Mouse (Mus musculus): ENCODE results near the gene Cd70. TPM values are rescaled to one million over a fixed set of nuclear protein-coding genes. Genes with fewer than 3 reads are reported as not detected.

Cd70 gene
- total RNA-seq, 2 experiments from 2014 or later, result not detected

DNA sequence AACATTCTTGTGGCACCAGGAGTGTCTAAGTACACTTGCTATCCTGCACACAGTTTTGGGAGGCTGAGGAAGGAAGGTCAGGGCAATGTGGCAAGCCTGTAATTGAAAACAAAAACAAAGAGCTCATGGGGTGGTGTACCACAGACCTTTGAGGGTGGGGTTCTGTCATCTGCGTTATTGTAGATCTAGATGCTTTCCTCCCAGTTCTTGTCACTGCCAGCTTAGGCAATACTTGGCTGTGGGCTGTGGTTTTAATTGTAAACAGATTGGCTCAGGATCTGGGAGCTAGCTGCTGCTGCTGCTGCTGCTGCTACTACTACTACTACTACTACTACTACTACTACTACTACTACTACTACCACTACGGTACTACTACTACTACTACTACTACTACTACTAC, 47.3 kb downstream of the Cd70 start:
- DNase-seq, result no peak
- intact Hi-C loops (cut with DNase I), result no loop called here

DNA sequence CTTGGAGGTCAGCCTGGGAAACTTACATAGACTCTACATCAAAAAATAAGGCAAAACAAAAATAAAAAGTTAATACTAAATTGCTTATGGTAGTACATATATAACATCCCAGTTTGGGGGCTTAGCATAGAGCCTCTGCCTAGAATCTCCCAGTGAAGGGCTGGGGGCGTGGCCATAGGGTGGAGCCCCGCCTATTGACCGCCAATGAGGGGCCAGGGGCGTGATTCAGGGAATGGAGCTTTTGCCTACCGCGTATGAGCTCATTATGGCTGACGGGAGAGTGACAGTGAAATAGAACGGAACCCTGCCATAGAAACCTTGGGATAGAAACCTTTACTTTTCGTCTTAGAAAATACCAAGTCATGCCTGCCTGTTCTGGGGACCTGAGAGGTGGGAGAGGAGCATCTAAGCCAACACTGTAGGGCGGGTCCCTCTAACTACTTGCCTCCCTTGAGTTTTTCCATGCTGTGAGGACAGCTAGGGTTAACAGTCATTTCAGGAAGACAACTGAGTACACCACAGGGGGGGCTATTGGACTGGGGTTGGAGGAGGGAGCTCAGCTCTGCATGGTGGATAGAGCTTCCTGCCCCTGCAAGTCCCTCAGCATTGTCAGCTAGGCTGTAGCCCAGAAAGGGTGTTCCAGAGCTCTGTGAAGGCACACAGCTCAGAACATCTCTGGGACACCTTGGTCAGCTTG, 49.8 kb downstream of the Cd70 start:
- no peak for DNase-seq
- intact Hi-C loops (cut with DNase I), result loop anchor here (5.0 kb wide), 2 partner anchors 37 to 233 kb away; no protein-coding TSS in a partner anchor

DNA sequence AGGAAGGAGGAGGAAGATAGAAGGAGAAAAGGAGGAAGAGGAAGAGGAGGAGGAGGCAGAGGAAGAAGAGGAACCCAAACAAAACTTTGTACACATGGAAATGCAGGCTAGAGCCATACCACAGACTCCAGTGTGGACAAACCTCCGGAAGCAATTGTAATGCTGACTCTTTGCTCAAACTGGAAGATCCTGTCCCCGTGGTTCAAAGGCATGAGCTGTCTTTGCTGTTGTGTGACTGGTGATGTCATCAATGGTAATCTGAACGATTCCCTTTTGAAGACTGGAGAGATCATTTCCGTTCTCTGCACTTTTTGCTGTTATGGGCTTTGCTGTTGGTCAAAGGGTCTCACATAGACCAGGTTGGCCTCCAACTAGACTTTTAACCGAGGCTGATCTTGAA, 51.3 kb downstream of the Cd70 start:
- no peak for DNase-seq
- intact Hi-C loops (cut with DNase I), result loop anchor here (5.0 kb wide), 2 partner anchors 36 to 234 kb away; no protein-coding TSS in a partner anchor

DNA sequence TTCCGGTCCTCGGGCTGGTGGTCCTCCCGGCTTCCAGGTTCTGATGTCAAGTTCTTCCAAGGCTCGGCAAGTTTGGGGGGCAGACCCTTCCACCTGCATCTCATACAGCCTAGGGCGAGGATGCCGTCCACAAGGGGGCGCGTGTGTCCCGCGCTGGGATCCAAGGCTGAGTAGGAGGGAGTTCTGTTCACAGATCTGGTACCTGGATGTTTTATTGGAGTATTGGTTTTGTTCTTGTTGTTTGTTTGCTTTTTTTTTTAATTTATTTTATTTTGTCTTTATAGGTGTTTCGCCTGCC, 53.0 kb downstream of the Cd70 start:
- intact Hi-C loops (cut with DNase I), result loop anchor here (1.0 to 5.0 kb wide), 3 partner anchors 34 to 236 kb away; no protein-coding TSS in a partner anchor
- DNase-seq, result peak; percentile 90 to 92

Other genes with a start within 250 kb of the Cd70 start
- gene Mllt1, start 214.4 kb downstream of the Cd70 start, total RNA-seq (2021), result 10 to 100 TPM; 22.0 to 22.7 TPM
- not detected for gene Acer1, start 167.7 kb downstream of the Cd70 start, total RNA-seq (2021)
- gene Clpp, start 159.5 kb downstream of the Cd70 start, total RNA-seq (2021), result 10 to 100 TPM; 57.3 to 64.0 TPM
- 10 to 100 TPM; 49.6 to 52.8 TPM for gene Alkbh7, start 152.4 kb downstream of the Cd70 start, total RNA-seq (2021)
- not detected for gene Pspn, start 149.8 kb downstream of the Cd70 start, total RNA-seq (2021)
- gene Gtf2f1, start 138.5 kb downstream of the Cd70 start, total RNA-seq (2021), result 10 to 100 TPM; 22.0 to 23.6 TPM
- gene Gm17949, start 138.3 kb downstream of the Cd70 start, total RNA-seq (2021), result not detected
- 10 to 100 TPM; 54.7 to 56.7 TPM for gene Khsrp, start 118.3 kb downstream of the Cd70 start, total RNA-seq (2021)
- gene Slc25a41, start 108.1 kb downstream of the Cd70 start, total RNA-seq (2021), result not detected
- gene Crb3, start 90.7 kb downstream of the Cd70 start, total RNA-seq (2021), result under 1 TPM; 0.22 to 0.29 TPM
- gene Slc25a23, start 89.9 kb downstream of the Cd70 start, total RNA-seq (2021), result 10 to 100 TPM; 69.3 to 73.8 TPM
- gene Dennd1c, start 71.3 kb downstream of the Cd70 start, total RNA-seq (2021), result 1 to 10 TPM; 2.0 TPM
- gene Tubb4a, start 62.0 kb downstream of the Cd70 start, total RNA-seq (2021), result 1 to 10 TPM; 3.3 to 3.9 TPM
- gene Tnfsf9, start 44.5 kb downstream of the Cd70 start, total RNA-seq (2021), result under 1 TPM; 0.36 to 0.44 TPM
- under 1 TPM in 1 of 2 experiments, not detected in 1; 0.22 TPM for gene Tnfsf14, start 44.4 kb upstream of the Cd70 start, total RNA-seq (2021)
- gene C3, start 78.4 kb upstream of the Cd70 start, total RNA-seq (2021), result 10 to 100 TPM; 47.9 to 65.0 TPM
- gene Gpr108, start 98.7 kb upstream of the Cd70 start, total RNA-seq (2021), result 10 to 100 TPM; 25.9 to 26.8 TPM
- 10 to 100 TPM; 72.3 to 77.5 TPM for gene Trip10, start 99.7 kb upstream of the Cd70 start, total RNA-seq (2021)
- gene Vav1, start 129.3 kb upstream of the Cd70 start, total RNA-seq (2021), result 1 to 10 TPM; 2.2 to 5.5 TPM
- gene Adgre1, start 208.9 kb upstream of the Cd70 start, total RNA-seq (2021), result 1 to 10 TPM; 8.2 to 8.3 TPM